Mouse (Mus musculus): ENCODE data around the gene Igdcc4.

GRCm38 (mm10) chr9:65156604-65157003 is 55.3 kb downstream of the Igdcc4 start:
- TF ChIP-seq CTCF (IDR thresholded peaks at IDR 0.05; ENCODE audit: low read depth, low read length) (no peak), GATA1 (IDR thresholded peaks at IDR 0.05; ENCODE audit: borderline replicate concordance, low read length) (no peak), POLR2AphosphoS5 (IDR thresholded peaks at IDR 0.05; ENCODE audit: insufficient replicate concordance, low read depth, low read length) (no peak)
